Mouse (Mus musculus) hindbrain, embryonic 11.5 days (tissue): ENCODE measurements around the gene Plcl1. TPM values are rescaled to one million over a fixed set of nuclear protein-coding genes. Genes with fewer than 3 reads are reported as not detected.

Experiments
- ATAC-seq: fragments of 200-750 bp; cut with Nextera tagmentation; 2 replicates; pipeline ENCODE4 v1.8.0; 2017; ENCODE audit warnings: mild to moderate bottlenecking, moderate TSS enrichment, moderate library complexity; ENCODE audit not compliant: low FRiP score
- DNase-seq: peaks from one replicate; pipeline ENCODE4 v3.0.0-alpha.2; 2015; ENCODE audit warnings: low spot score
- H3K27ac ChIP-seq: fragments of 300-500 bp; sonication (generic); 2 replicates; pipeline ENCODE4 v1.5.1; 2014; ENCODE audit warnings: mild to moderate bottlenecking, low read depth, low read length
- H3K27me3 ChIP-seq: fragments of 300-500 bp; sonication (generic); 2 replicates; pipeline ENCODE4 v1.6.1; 2014; ENCODE audit warnings: mild to moderate bottlenecking, low read length, moderate library complexity, mixed read lengths; ENCODE audit not compliant: control insufficient read depth, insufficient read depth
- H3K36me3 ChIP-seq: fragments of 300-500 bp; sonication (generic); 2 replicates; pipeline ENCODE4 v1.6.1; 2014; ENCODE audit warnings: mild to moderate bottlenecking, low read length, moderate library complexity, mixed read lengths; ENCODE audit not compliant: control insufficient read depth, insufficient read depth
- H3K4me1 ChIP-seq: fragments of 300-500 bp; sonication (generic); replicated peaks from 2 replicates; pipeline ENCODE4 v1.6.1; 2014; ENCODE audit warnings: low read length, mixed read lengths; ENCODE audit not compliant: control insufficient read depth, insufficient read depth
- H3K4me2 ChIP-seq: fragments of 300-500 bp; sonication (generic); replicated peaks from 2 replicates; pipeline ENCODE4 v1.6.1; 2014; ENCODE audit warnings: mild to moderate bottlenecking, low read depth, low read length
- H3K4me3 ChIP-seq: fragments of 300-500 bp; sonication (generic); 2 replicates; pipeline ENCODE4 v1.5.1; 2014; ENCODE audit warnings: low read depth, low read length
- H3K9ac ChIP-seq: fragments of 300-500 bp; sonication (generic); 2 replicates; pipeline ENCODE4 v1.6.1; 2014; ENCODE audit warnings: low read depth, low read length
- H3K9me3 ChIP-seq: fragments of 300-500 bp; sonication (generic); 2 replicates; pipeline ENCODE4 v1.6.1; 2016; ENCODE audit warnings: low read length; ENCODE audit not compliant: control insufficient read depth
- WGBS: fragments of 180-500 bp; shearing (Covaris S2); extraction: QIAGEN DNeasy Blood & Tissue Kit; methylation state at CpG from one replicate; pipeline ENCODE4 v1.1.7; 2014; 5-methylcytosine and 5-hydroxymethylcytosine counted together
- polyA plus RNA-seq: library from polyadenylated mRNA; unstranded; fragments of >200 nt; fragmentation: Nextera tagmentation; extraction: Ambion mirVana; gene quantifications from 2 replicates; pipeline ENCODE4 v1.2.1, GENCODE M21; 2014

Gene Plcl1
- polyA plus RNA-seq, 1 experiment from 2014 or later, result 2.8 TPM

DNA sequence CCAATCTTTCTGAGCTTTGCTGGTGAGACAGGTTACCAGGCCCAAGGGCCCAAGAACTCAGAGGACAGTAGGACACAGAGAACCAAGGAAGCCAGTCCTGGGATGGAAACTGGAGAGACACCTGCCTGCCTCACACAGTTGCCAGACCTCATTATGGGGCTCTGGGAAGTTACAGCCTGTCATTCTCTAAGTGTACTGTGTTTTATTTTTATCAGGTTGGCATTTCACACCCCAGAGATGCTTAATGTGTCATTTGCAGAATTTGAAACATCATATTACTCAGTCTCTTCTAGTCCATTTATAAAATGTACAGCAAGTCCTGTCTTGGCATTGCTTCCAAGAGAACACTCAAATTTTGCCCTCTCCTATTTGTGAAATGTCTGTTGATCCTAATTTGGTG is 111.5 kb downstream of the Plcl1 start:
- no peak overlapping the region for H3K9ac ChIP-seq
- ATAC-seq, result no peak
- H3K36me3 ChIP-seq, result no peaks in the 10 kb centered on the region
- no peaks in the 10 kb centered on the region for H3K9me3 ChIP-seq
- no peak overlapping the region for H3K27ac ChIP-seq
- H3K27me3 ChIP-seq, result no peaks in the 10 kb centered on the region
- H3K4me3 ChIP-seq, result no peak overlapping the region
- no peak for DNase-seq
- H3K4me1 ChIP-seq, result no peaks in the 10 kb centered on the region
- H3K4me2 ChIP-seq, result no peak overlapping the region

DNA sequence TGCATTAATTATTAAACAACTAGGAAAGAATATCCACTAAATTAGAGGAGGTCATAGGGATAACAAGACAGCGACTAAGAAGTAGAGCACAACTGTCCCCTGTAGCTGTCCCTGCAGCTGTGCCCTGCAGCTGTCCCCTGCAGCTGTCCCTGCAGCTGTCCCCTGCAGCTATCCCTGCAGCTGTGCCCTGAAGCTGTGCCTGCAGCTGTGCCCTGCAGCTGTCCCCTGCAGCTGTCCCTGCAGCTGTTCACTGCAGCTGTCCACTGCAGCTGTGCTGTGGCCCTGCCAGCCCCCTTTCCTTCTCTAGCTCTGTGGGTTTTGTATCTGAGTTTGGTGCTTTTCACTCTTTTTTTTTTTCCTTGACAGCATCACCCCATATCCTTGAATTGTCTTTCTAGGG is 118.2 kb downstream of the Plcl1 start:
- ATAC-seq, result no peak
- WGBS, result 79% methylated on average over 1 of the region's 1 CpGs
- no peak overlapping the region for H3K4me2 ChIP-seq

DNA sequence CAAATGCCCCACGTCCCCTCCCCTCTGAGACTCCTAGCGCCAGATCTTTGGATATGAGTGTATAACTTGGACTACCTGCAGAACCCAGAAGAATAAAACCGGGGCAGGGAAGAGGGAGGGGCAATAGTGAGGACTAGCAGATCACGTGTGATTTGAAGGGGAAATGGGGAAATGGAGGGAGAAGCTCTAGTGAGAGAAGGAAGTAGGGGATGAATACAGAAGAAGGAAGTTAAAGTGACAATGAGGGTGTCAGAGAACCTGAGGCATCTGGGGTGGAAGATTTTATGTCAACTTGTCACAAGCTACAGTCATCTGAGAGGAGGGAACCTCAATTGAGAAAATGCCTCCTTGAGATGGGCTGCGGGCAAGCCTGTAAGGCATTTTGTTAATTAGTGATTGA is 119.4 kb downstream of the Plcl1 start:
- 83% methylated on average over 5 of the region's 5 CpGs for WGBS

More for the DNA sequence above, 118.2 kb downstream of the Plcl1 start:
- H3K36me3 ChIP-seq, result no peaks in the 10 kb centered on the region
- no peaks in the 10 kb centered on the region for H3K27me3 ChIP-seq
- H3K4me3 ChIP-seq, result no peak overlapping the region
- no peak for DNase-seq
- no peak overlapping the region for H3K27ac ChIP-seq
- H3K4me1 ChIP-seq, result no peaks in the 10 kb centered on the region
- H3K9ac ChIP-seq, result no peak overlapping the region
- H3K9me3 ChIP-seq, result no peaks in the 10 kb centered on the region

DNA sequence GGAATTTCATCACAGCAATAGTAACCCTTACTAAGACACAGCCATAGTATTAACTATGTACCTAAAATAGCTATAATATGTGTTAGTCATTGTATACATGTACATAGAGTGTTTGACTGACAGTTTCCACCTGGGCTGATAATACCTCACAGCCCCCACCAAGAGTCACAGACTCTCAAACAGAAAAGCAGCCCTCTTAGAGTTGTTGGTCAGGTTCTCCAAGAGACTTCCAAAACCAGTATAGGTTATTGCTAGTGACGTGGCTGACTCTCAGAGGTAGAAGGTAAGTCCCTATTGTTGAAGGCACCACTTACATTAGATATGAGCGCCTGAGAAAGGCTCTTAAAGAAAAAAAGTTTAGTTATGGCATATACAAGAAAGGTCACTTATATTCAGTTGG is 120.0 kb downstream of the Plcl1 start:
- no peak for DNase-seq
- no peak overlapping the region for H3K9ac ChIP-seq
- no peaks in the 10 kb centered on the region for H3K4me1 ChIP-seq
- no peak for ATAC-seq
- no peaks in the 10 kb centered on the region for H3K27me3 ChIP-seq
- H3K9me3 ChIP-seq, result no peaks in the 10 kb centered on the region
- H3K36me3 ChIP-seq, result no peaks in the 10 kb centered on the region
- no peak overlapping the region for H3K4me2 ChIP-seq
- no peak overlapping the region for H3K27ac ChIP-seq
- WGBS, result 90% methylated on average over 2 of the region's 2 CpGs
- no peak overlapping the region for H3K4me3 ChIP-seq

More for the DNA sequence above, 119.4 kb downstream of the Plcl1 start:
- H3K27me3 ChIP-seq, result no peaks in the 10 kb centered on the region
- DNase-seq (no peak), ATAC-seq (no peak)
- H3K9me3 ChIP-seq, result no peaks in the 10 kb centered on the region
- no peak overlapping the region for H3K27ac ChIP-seq
- no peaks in the 10 kb centered on the region for H3K36me3 ChIP-seq
- H3K4me1 ChIP-seq, result no peaks in the 10 kb centered on the region
- no peak overlapping the region for H3K4me2 ChIP-seq
- no peak overlapping the region for H3K9ac ChIP-seq
- no peak overlapping the region for H3K4me3 ChIP-seq

DNA sequence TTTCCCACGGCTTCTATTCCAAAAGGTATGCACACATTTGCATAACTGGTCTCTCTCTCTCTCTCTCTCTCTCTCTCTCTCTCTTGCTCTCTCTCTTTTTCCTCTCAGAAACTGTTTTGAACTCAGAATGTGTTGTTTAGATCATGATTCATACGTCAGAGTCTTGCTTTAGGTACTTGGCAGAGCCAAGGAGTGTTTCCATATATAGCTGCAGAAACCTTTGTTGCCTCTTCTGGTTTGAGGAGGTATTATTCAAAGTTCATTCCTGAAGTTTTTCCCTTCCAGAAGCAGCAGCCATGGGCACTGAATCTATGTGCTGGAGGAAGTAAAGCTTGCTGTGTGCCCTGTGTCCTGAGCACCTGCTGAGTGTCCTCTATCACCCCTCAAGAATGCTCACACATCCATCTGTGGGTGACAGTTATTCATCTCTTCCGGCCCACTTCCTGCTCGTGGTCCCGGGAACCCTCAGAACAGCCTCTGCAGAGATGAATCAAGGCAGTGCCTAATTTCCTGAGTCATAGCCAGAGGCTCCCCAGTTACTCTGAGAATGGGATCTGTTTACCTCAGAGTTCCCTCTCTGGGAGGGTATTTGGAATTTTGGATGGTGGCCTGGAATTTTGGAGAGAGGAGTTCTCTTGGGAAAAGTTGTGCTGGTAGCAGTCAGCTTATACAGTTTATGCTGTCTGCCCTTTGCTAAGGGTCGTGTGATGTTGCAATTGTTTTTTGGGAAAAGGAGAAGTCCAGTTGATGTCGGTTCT is 123.0 kb downstream of the Plcl1 start:
- no peaks in the 10 kb centered on the region for H3K27me3 ChIP-seq
- H3K4me2 ChIP-seq, result no peak overlapping the region
- H3K9ac ChIP-seq, result no peak overlapping the region
- no peaks in the 10 kb centered on the region for H3K36me3 ChIP-seq
- no peak for ATAC-seq
- DNase-seq, result no peak
- H3K9me3 ChIP-seq, result no peaks in the 10 kb centered on the region
- no peaks in the 10 kb centered on the region for H3K4me1 ChIP-seq
- WGBS, result 70% methylated on average over 7 of the region's 7 CpGs
- no peak overlapping the region for H3K4me3 ChIP-seq
- no peak overlapping the region for H3K27ac ChIP-seq

DNA sequence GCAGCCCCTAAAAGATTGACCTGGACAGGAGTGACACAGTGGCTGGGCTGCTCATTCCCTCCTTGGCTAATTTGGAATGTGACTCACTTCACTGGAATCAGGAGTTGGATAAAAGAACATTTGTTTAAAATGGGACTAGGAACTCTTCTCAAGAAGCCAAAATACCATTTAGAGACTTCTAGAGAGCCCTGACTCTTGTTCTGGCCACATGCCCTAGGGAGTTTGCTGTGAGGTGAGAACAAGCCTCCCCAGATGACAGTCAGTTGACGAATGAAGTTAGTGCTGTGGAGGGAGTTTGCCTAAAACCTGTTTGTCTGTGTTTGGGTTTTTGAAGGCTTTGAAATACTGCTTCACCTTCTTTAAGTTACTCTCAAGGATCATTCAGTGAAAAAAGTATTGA is 128.1 kb downstream of the Plcl1 start:
- Histone ChIP-seq H3K4me1 (no peaks in the 10 kb centered on the region), H3K27ac (no peak overlapping the region), H3K4me3 (no peak overlapping the region), H3K36me3 (no peaks in the 10 kb centered on the region), H3K4me2 (no peak overlapping the region), H3K9ac (no peak overlapping the region), H3K9me3 (no peaks in the 10 kb centered on the region), H3K27me3 (no peaks in the 10 kb centered on the region)
- ATAC-seq, result no peak
- no peak for DNase-seq
- WGBS, result 93% methylated on average over 1 of the region's 1 CpGs

DNA sequence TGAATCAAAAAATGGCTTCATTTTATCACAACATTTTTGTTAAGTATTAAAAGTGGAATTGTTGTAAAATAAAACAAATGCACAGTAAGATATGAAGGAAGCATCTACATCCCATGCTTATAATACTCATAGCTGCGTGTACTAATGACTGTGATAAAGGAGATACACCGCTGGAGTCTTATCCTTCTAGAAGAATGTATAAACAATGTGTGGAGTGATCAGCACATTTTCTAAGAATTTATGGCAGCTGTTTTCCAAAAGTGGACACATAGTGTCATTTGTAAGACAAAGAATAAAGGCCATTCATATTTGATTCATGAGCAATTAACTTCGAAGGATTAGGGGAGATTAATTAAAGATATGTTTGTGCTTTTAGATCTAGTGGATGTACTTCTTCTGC is 148.7 kb downstream of the Plcl1 start:
- WGBS, result 86% methylated on average over 3 of the region's 3 CpGs
- no peak for DNase-seq
- Histone ChIP-seq H3K4me1 (no peaks in the 10 kb centered on the region), H3K9ac (no peak overlapping the region), H3K27me3 (no peaks in the 10 kb centered on the region), H3K36me3 (no peaks in the 10 kb centered on the region), H3K4me3 (no peak overlapping the region), H3K4me2 (no peak overlapping the region), H3K27ac (no peak overlapping the region), H3K9me3 (no peaks in the 10 kb centered on the region)
- no peak for ATAC-seq

DNA sequence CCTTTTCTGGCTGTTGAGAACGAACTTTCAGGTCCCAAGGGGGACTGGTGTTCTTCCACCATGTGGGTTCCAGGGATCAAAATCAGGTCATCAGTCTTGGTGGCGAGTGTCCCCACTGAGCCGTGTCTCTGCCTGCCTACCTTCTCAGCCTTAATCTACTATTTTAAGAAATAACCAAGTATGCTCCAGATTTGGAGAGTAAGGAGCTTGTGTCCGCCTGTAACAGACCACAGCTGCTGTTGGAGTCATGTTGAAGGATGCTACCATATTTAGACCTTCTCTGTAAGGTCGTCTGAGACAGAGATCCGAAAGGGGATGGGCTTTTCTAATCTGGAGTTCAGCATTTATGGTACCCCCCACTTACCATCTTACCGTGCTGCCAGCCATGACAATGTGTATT is 152.2 kb downstream of the Plcl1 start:
- no peak overlapping the region for H3K9ac ChIP-seq

DNA sequence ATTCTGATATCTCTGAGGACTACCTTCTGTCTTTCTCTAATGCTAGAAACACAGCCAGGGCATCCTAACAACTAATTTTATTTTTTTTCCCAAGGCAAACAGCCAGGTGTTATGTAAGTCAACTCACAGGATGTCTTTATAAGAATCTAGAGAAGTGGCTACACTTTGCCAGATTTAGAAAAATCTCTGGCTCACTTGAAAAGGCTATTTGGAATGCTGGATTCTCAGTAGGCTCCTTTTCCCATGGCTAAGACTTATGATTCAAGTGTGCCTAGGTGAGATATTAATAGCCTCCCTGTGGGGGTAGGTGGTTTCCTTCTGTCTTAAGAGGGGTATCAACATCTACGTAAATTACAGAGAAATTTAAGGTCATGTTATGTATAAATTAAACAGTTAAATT is 152.7 kb downstream of the Plcl1 start:
- 84% methylated on average over 1 of the region's 1 CpGs for WGBS
- no peak for DNase-seq
- no peaks in the 10 kb centered on the region for H3K27me3 ChIP-seq
- no peak overlapping the region for H3K4me2 ChIP-seq
- H3K4me1 ChIP-seq, result no peaks in the 10 kb centered on the region
- H3K9ac ChIP-seq, result no peak overlapping the region
- H3K4me3 ChIP-seq, result no peak overlapping the region
- no peaks in the 10 kb centered on the region for H3K36me3 ChIP-seq
- H3K27ac ChIP-seq, result no peak overlapping the region
- H3K9me3 ChIP-seq, result no peaks in the 10 kb centered on the region
- no peak for ATAC-seq

More for the DNA sequence above, 152.2 kb downstream of the Plcl1 start:
- Histone ChIP-seq H3K36me3 (no peaks in the 10 kb centered on the region), H3K4me3 (no peak overlapping the region), H3K9me3 (no peaks in the 10 kb centered on the region), H3K27ac (no peak overlapping the region), H3K27me3 (no peaks in the 10 kb centered on the region), H3K4me2 (no peak overlapping the region), H3K4me1 (no peaks in the 10 kb centered on the region)
- ATAC-seq (no peak), DNase-seq (no peak)
- 87% methylated on average over 7 of the region's 7 CpGs for WGBS
